8 mouse cellular contexts compared by ENCODE assay signal in genomic region chr8:48554762-48555545, GRCm38 (mm10).
A peak's percentile ranks its signal among the peaks of the same experiment; 100 is the strongest.
DNase-seq lines count a peak whose midpoint lies in the region; ATAC-seq and TF ChIP-seq lines count a peak whose summit lies in the region.

No protein-coding gene starts in this region.

- peak overlapping the region; percentile 99 for H3K27ac ChIP-seq in embryonic facial prominence, embryonic 13.5 days
- peak overlapping the region; percentile 92 for H3K27ac ChIP-seq in heart, embryonic 10.5 days
- peak overlapping the region; percentile 98 for H3K27ac ChIP-seq in limb, embryonic 14.5 days (replicated peaks; ENCODE audit: low read depth, low read length)
- peak overlapping the region; percentile 89 for H3K27ac ChIP-seq in neural tube, embryonic 12.5 days

- peak; percentile 91 for DNase-seq in heart, embryonic 10.5 days (ENCODE audit: low spot score)
- peak; percentile 4 to 15 for DNase-seq in kidney, adult 8-10 months
- peak; percentile 90 for DNase-seq in limb, embryonic 14.5 days (ENCODE audit: low spot score)
- peak; percentile 9 for DNase-seq in thymus, postnatal 25 days

- H3K27me3 ChIP-seq in erythroblast, embryonic 14.5 days (ENCODE audit: control insufficient read depth), result peaks cover 30% of the 10 kb centered on the region
- no peaks in the 10 kb centered on the region for H3K27me3 ChIP-seq in embryonic facial prominence, embryonic 13.5 days
- no peaks in the 10 kb centered on the region for H3K27me3 ChIP-seq in heart, embryonic 10.5 days (ENCODE audit: insufficient read depth, poor library complexity, severe bottlenecking)
- H3K27me3 ChIP-seq in limb, embryonic 14.5 days (ENCODE audit: control insufficient read depth, insufficient read depth, low read length), result no peaks in the 10 kb centered on the region
- H3K27me3 ChIP-seq in neural tube, embryonic 12.5 days (replicated peaks), result no peaks in the 10 kb centered on the region

- H3K9ac ChIP-seq in embryonic facial prominence, embryonic 13.5 days, result peak overlapping the region; percentile 92
- H3K9ac ChIP-seq in limb, embryonic 14.5 days (ENCODE audit: low read depth, low read length, severe bottlenecking), result peak overlapping the region; percentile 84
- H3K9ac ChIP-seq in neural tube, embryonic 12.5 days, result peak overlapping the region; percentile 79

- no peaks in the 10 kb centered on the region for H3K36me3 ChIP-seq in erythroblast, embryonic 14.5 days (ENCODE audit: control insufficient read depth)
- H3K36me3 ChIP-seq in embryonic facial prominence, embryonic 13.5 days, result no peaks in the 10 kb centered on the region
- H3K36me3 ChIP-seq in heart, embryonic 10.5 days, result no peaks in the 10 kb centered on the region
- H3K36me3 ChIP-seq in limb, embryonic 14.5 days (ENCODE audit: control insufficient read depth, insufficient read depth, low read length), result no peaks in the 10 kb centered on the region
- H3K36me3 ChIP-seq in neural tube, embryonic 12.5 days, result no peaks in the 10 kb centered on the region

- no peaks in the 10 kb centered on the region for H3K9me3 ChIP-seq in erythroblast, embryonic 14.5 days (ENCODE audit: control insufficient read depth, low read length)
- no peaks in the 10 kb centered on the region for H3K9me3 ChIP-seq in embryonic facial prominence, embryonic 13.5 days
- H3K9me3 ChIP-seq in heart, embryonic 10.5 days, result no peaks in the 10 kb centered on the region
- no peaks in the 10 kb centered on the region for H3K9me3 ChIP-seq in limb, embryonic 14.5 days (ENCODE audit: control insufficient read depth, low read length)
- H3K9me3 ChIP-seq in neural tube, embryonic 12.5 days, result no peaks in the 10 kb centered on the region

- no peaks in the 10 kb centered on the region for H3K4me1 ChIP-seq in erythroblast, embryonic 14.5 days (ENCODE audit: control insufficient read depth)
- H3K4me1 ChIP-seq in embryonic facial prominence, embryonic 13.5 days, result peaks cover 17% of the 10 kb centered on the region
- H3K4me1 ChIP-seq in heart, embryonic 10.5 days, result no peaks in the 10 kb centered on the region; the same call in 1 of the 2 replicates
- peaks cover 18% of the 10 kb centered on the region for H3K4me1 ChIP-seq in limb, embryonic 14.5 days (ENCODE audit: control insufficient read depth, insufficient read depth, low read length)
- peaks cover 6% of the 10 kb centered on the region; the same call in 1 of the 2 replicates for H3K4me1 ChIP-seq in neural tube, embryonic 12.5 days

- H3K4me2 ChIP-seq in embryonic facial prominence, embryonic 13.5 days, result peak overlapping the region; percentile 77
- peak overlapping the region; percentile 78 for H3K4me2 ChIP-seq in limb, embryonic 14.5 days (replicated peaks; ENCODE audit: low read depth, low read length, severe bottlenecking)
- peak overlapping the region; percentile 82 for H3K4me2 ChIP-seq in neural tube, embryonic 12.5 days (replicated peaks)

- under 1% methylated on average over 62 of the region's 86 CpGs for WGBS in embryonic facial prominence, embryonic 13.5 days
- WGBS in heart, embryonic 10.5 days, result under 1% methylated on average over 85 of the region's 86 CpGs
- under 1% methylated on average over 66 of the region's 86 CpGs for whole genome bisulfite sequencing in limb, embryonic 14.5 days
- WGBS in neural tube, embryonic 12.5 days, result under 1% methylated on average over 83 of the region's 86 CpGs

- no peak for ATAC-seq in erythroblast, adult 5-6 weeks (replicated peaks; ENCODE audit: low FRiP score, poor library complexity, severe bottlenecking)
- peak; percentile 95 for ATAC-seq in embryonic facial prominence, embryonic 13.5 days (ENCODE audit: insufficient number of reproducible peaks, insufficient read depth, low FRiP score, low TSS enrichment, low read depth)
- peak; percentile 94 for ATAC-seq in limb, embryonic 14.5 days (ENCODE audit: low FRiP score, low read depth)
- ATAC-seq in neural tube, embryonic 12.5 days (ENCODE audit: low FRiP score, low read depth), result peak; percentile 95

- TF ChIP-seq POLR2A in limb, embryonic 14.5 days (IDR thresholded peaks at IDR 0.05; ENCODE audit: borderline replicate concordance, extremely low read depth, insufficient read depth, insufficient read length), result peak; percentile 67; the same call in 1 of the 2 replicates

- H3K4me3 ChIP-seq in erythroblast, embryonic 14.5 days (replicated peaks), result peak overlapping the region; percentile 50
- H3K4me3 ChIP-seq in embryonic facial prominence, embryonic 13.5 days, result peak overlapping the region; percentile 79
- H3K4me3 ChIP-seq in heart, embryonic 10.5 days, result peak overlapping the region; percentile 86
- H3K4me3 ChIP-seq in limb, embryonic 14.5 days (replicated peaks; ENCODE audit: low read length), result peak overlapping the region; percentile 67
- peak overlapping the region; percentile 76 for H3K4me3 ChIP-seq in neural tube, embryonic 12.5 days

Comparison
In these comparisons a context has a peak if more than half of its experiments do, and no peak if none do; other contexts are left out.
1. DNase-seq: peak in every context shown above with its lines; median percentile 91 in heart, embryonic 10.5 days; 90 in limb, embryonic 14.5 days; 10 in kidney, adult 8-10 months; 9 in thymus, postnatal 25 days.